Mouse (Mus musculus) urinary bladder, postnatal 36 days (tissue): ENCODE results near the gene Col13a1.

ENCODE experiments used
- DNase-seq, 2 experiments: peaks; one replicate each; pipeline ENCODE4 v3.0.0; 2022; ENCODE audit warnings: low spot score in 2 of 2, mixed read lengths in 1 of 2

Col13a1 gene

DNA sequence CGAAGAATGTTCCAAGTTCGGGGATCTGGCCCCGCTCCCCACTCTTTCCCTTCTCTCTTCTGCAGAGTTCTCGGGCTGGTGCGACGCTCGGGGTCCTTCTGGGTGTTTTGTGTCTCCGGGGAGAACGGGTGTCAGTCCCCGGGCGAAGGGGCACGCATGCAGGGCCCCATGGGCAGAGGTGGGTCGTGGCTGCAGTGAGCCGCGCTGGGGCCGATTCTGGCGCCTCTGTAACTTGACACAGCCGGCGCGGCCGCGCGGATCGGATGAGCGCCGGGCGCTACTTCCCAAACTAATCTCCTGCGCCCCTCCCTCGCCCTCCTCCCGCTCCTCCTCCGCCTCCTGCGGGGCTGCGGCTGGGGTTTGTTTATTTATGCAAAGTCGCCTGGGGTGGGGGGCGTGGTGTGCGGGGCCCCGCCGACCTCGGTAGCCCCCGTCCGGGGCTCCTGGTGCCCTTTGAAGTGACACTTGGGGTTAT lies at the start of gene Col13a1:
Col13a1 (minus strand) TSS at position 243 of the 475 bp plus-strand sequence.
- no peak for DNase-seq

DNA sequence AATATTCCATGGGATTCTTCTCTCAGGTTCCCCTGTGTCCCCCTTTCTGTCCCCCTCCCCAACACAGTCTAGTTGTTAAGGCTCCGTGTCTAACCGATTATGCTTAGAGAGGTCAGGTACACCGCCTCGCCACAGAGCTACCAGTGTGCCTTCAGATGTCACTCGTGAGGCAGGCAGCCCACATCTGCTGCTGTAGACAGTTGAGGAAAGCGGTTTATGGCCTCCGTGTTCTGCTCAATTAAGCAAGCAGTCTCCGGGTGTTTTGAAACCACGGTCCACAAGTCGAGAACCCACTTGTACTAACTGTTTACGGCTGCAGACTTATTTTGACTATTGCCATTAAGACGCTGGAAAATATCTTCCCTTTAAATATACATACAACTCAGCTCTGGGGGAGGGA lies 48.8 kb upstream of the Col13a1 start:
- DNase-seq: no peak

DNA sequence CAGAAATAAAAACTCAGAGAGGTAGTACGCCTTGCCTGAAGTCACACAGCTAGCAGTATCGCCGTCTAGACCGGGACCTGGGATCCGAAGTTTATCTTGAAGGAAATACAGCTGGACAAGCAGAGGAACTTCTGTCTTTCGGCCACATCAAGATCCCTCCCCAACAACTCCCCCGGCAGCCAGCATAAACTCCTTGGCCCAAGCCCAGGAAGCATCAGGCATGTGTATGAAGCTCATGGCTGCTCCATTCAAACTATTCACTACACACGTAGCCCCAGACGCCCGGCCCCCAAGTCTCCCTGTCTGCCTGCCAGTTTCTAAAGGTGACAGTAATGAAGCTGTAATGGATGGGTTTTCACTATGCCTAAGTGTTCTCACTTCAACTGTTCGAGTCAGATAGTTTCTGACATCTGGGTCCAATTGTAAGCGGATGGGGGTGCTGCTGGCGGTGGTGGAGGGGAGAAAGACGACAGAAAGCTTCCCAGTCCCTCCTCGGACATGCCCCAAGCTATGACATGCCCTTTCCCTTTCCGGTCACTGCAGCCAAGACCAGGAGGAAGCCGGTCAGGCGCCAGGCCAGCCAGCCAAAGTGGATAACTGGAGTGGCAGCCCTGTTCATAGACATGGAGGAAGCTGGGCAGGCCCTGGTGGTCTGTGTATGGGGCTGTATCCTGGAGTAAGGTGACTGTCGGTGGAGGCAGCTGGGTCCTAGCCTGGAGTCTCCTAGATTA lies 45.1 kb upstream of the Col13a1 start:
- DNase-seq: no peak

DNA sequence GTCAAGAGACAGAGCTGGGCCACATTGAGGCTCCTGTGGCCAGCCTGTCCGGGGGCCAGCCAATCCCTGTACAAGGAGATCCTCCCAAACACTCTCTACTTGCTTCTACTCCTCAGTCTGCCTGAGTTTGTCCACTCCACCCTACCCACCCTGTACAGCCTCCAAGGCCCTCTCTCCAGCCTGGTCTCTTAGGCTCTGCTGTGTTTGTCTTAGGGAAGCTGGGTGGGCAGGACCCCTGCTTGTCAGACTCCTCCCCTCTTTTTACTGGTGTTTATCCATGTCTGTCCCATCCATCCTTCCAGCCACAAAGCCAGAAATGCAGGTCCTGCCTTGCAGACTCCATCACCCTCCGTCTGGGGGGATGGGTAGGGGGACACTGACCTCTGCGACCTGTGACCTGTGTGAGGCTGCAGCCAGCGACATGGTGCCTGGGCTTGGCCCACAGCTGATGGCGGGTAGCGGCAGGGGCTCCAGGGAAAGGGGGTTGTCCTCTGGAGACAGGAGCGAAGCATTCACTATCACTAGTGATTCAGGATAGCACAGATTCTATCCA lies 41.2 kb upstream of the Col13a1 start:
- no peak for DNase-seq

DNA sequence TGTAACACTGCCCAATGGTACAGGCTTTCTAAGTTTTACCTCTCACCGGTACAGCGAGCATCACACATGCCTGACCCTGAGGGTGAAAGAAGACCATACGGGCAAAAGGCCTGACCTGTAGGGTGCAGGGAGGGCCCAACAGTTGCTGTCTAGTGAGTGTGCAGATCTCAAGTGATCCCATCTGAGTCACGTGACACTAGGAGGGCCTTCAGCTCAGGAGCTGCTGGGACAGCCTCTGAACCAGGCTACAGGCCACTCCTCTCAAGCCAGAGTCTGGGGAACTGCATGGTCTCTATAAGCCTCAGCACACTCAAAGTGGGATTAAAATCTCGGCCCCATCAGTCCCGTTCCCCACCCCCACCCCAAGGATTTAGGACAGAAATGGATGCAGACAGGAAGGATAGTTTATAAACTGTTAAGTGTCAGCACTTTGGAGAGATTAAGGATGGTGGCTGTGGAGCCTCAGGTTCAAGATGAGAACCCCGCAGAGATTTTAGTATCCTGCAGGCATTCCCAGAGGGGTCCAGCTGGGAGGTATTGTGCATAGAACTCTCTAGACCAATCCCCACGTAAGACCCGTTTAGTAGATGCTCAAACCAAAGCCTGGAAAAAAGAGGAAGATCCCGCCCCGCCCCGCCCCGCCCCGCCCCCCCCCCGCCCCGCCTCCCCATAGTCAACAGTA lies 40.6 kb upstream of the Col13a1 start:
- no peak for DNase-seq

DNA sequence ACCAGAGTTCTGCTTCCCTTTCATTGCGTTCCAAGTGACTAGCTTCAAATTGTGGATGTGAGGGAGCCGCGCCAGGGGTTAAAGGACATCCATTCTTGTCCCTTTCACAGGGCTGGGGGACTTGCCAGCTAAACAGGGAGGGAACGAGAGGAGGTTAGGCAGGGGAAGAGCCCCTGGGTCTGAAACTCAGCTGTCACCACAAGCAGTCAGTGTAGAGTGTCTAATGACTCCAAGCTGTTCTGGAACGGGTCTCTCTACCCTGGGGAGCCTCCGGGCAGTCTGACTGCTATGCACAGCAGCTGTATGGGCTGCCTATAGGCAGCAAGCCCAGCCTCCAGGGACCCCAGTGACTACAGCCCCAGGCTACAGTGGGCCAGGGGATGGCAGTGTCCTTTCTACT lies 38.0 kb upstream of the Col13a1 start:
- DNase-seq: no peak

DNA sequence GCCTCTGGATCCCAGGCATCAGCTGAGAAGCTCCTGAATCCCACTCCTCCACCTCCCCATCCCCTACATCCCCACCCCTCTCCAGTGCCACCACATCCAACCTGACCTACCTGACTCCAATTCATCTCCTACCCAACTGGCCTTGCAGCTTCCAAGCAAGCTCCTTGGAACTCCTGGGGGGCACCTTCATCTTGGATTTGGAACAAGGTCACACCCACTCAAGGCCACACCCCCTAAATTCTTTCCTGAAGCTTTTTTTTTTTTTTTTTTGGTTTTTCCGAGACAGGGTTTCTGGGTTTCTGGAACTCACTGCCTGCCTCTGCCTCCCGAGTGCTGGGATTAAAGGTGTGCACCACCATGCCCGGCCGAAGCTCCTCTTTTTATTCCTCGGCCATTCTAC lies 34.3 kb upstream of the Col13a1 start:
- no peak for DNase-seq

DNA sequence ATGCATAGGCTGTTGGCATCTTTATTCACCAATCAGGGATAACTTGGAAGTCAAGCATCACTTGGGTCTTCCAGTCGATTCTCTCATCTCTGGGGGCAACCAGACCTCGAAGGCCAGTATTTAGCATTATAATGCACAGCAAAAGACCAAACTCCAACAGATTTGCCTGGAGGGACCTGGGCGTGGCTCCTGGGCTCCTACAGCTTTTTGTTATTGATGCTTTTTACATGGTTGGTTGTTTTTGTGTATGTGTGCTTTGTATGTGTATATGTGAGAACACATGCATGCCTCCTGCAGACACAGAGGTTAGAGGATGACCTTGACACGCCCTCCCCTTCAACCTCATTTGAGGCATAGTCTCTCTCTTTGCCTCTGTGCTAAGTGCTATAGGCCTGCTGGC lies 33.5 kb upstream of the Col13a1 start:
- no peak for DNase-seq

DNA sequence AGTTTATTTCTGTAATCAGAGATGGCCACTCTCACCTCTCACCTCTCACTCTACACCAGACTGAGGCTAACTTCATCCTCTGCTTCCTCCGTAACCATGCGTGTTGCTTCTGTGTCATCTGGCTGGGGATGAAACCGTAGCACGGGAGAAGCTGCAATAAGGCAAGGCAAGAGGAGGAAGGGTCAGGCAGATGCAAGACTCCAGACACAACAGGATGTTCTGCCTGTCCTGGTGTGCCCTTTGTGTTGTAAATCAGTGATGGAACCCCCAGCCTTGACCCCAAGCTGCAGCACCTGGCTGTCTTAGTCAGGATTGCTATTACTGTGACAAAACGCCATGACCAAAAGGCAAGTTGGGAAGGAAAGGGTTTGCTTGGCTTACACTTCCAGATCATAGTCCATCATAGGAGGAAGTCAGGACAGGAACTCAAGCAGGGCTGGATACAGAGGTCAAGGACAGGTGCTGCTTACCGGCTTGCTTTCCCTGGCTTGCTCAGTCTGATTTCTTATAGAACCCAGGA lies 31.1 kb upstream of the Col13a1 start:
- DNase-seq: no peak

DNA sequence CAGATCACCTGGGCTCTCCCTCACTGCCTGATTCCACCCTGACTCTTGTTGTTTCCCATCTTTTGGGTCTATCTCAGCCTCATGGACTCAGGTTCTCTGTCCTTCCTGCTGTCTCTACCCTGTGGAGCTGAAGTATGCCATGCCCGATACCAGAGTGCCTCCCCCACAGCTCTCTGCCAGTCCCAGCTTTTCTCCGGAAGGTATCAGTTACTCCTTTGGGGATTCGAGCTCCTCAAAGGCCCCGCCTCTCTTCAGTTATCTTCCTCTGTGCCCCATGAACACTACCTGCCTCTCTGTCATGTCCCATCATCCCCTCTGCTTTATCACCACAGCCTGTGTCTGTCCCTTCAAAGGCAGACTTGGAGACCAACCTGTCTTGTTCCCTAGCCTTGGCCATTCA lies 29.1 kb upstream of the Col13a1 start:
- no peak for DNase-seq

DNA sequence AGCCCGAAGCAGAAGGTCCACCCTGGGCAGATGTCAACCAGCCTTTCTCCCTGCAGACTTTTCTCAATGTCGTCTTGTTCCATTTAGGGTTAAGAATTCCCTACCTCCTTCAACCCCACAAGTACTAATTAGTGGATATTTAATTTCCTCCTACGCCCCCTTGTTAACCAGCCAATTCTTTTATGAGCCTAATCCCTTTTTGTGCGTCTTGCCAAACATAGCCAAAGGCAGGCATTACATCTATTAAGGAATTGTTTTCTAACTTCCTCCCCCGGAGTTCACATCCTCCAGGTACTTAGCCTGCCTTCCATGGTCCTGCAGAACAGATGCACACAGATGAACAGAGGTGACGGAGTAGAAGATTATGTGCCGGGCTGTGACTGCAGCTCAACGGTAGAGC lies 27.5 kb upstream of the Col13a1 start:
- DNase-seq: no peak

DNA sequence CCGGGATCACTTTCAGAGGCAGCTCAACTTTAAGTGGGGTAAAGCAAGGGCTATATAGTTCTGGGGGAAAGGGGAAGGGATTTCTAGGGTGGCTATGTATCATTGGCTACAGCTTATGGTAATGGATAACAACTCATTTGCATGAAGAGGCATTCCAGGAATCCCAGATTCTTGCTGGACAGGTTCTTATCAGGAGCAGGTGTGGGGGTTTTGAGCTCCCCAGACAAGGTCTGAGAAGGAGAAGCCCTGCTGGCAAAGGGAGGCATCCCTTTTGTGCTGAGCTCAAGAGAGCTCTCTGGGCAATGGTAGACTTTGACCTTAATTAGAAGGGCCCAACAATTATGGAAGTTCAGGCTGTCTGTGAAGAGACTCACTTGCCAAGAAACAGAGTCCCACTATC lies 21.3 kb upstream of the Col13a1 start:
- DNase-seq: no peak

DNA sequence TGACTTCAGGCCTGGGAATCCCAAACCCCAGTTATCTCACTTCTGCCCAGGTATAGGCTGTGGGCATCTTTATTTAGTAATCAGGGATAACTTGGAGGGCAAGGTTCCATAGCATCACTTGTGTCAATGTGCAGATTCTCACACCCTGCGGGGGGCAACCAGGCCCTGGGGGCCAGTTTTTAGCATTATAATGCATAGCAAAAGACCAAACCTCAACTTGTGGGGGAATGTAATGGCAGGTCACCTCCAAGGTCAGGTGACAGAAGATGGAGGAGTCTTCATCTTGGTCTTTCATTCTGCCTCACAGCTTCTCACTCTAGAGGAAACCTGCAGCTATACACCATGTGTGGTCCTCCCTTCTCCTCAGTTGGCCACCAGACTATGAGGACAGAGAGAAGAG lies 20.9 kb upstream of the Col13a1 start:
- DNase-seq: no peak

DNA sequence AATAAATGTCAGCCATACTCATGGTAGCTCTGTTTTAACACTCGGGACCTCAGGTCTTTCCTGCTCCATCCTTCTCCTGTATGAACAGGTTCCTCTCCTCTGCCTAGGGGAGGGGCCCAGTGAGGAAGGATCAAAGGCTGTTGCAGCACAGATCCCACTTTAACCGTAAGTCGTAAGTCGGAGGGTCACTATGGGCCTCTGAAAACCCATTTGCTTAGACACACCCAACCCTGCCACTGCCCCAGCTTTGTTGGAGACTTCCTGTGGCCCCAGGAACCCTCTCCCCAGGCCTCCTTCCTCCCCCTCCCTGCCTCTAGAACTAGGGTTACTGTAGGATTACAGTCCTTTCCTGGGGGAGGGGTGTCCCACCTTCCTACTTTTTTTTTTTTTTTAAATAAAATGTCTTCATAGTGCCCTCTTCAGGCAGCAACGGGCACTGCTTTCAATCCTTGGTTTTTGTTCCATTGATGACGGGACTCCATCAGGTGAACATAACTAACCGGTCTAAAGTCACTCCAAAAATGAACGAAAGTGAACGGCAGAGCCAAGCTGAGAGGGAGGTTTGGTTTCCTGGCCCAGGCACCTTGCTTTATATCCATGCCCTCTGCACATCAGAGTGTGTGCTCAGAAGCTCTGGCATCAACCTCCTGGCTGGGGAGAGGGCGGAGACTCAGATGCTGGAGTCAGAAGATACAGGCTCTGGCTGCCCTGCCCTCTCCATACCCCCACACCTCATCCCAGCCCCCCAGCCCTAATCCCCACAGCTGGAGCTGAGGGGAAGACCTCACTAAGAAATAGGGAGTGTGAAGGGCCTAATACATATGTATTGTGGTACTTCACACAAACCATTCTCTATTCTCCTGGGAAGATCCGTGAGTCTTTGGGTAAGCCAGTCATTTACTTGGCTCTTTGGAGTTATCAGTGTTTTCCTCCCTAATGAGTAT lies 12.8 kb upstream of the Col13a1 start:
- no peak for DNase-seq

DNA sequence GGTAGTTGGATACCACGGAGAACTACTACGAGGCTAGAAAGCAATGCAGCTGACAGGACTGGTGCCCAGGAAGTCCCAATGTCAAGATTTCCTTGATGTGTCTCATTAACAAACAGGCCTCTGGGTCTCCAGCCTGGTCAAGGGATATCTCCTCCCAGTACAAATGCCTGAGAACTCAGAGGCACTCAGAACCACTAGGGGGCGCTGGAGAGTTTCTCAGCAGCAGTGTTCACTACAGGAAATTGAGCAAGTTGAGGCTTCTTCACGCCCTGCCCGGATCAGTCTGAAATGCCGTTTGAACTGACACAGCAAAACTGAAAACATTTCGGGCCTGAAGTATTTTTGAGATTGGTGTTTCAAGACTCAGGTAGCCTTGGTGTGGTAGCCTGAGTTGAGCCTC lies 1.5 kb upstream of the Col13a1 start:
- DNase-seq: peak; percentile 87 to 89

DNA sequence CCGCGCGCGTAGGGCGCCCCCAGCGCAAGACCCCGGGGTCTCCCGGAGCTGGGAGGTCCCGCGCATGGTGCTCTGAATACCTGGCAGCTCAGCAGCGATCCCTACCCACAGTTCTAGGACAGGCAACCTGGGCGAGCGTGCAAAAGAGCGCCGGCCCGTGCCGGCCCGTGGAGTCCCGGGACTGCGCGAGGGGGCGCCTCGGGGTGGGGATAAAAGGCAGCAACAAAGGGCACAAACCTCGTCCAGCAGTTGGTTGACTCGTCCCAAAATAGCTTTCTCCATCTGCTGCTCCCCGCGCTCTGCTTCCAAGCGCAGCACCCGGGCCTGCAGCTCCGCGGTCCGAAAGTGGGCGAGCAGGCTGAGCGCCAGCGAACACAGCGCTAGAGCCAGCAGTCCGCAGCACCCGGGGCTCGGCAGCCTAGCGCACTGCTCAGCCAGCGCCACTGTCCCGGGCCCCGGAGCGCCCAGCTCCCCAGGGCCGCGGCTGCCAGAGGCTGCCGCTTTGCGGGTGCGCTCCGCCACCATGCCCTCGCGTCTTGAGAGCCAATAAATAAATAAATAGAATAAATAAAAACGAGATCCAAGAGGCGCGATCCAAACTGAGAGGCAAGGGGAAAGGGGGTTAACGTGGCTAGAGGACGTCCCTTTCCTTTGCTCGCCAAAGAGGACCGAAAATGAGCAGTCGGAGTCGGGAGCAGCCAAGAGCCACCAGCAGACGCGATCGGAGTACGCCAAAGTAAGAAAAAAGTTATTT lies 619 bp downstream of the Col13a1 start:
- no peak for DNase-seq

DNA sequence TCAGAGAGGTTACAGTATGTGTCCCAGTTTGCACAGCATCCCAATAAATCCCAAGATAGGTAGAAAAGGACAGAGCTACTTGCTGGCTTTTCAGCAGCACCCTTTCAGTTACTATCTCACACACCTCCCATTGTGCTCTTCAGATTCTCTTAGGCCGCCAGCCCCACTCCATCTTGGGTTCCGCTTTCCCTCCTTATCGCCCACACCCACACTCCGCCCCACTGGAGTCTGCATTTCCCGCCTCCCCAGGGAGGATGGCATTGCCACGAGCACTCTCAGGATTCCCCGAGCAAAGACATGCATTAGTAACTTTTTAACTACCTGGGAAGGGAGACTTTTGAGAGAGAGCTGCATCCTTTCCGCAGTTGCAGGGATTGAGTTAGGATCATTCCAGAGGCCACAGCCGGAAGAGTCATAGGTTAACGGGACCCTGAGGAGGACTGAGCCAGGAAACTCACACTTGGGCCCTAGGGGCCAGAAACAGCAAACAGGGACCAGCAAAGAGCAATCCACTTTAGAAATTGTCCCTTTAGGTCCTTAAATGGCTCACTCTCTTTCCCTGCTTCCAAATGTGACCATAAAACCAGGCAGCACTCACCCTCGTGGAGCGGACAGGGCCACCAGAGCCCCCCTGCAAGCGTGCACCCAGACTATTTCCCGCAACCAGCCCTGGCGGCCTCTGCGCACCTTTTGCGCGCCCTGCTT lies 1.4 kb downstream of the Col13a1 start:
- no peak for DNase-seq

DNA sequence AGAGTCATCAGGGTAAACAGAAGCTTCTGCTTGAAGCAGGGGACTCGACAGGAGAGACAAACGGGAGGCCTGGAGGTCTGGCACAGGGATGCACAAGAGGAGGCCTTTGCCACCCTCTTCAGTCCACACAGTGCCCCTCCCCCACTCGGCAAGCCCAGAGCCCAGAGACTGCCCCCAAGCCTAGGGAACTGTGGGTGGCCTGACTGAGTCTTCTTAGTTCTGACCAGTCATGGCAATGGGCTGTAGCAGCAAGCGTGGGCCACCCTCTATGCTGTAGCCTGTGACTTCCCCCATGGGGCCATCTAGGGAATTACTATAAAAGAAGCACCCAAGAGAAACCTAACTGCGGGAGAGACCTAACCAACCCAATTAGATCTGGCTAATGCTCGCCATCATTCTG lies 1.9 kb downstream of the Col13a1 start:
- no peak for DNase-seq

DNA sequence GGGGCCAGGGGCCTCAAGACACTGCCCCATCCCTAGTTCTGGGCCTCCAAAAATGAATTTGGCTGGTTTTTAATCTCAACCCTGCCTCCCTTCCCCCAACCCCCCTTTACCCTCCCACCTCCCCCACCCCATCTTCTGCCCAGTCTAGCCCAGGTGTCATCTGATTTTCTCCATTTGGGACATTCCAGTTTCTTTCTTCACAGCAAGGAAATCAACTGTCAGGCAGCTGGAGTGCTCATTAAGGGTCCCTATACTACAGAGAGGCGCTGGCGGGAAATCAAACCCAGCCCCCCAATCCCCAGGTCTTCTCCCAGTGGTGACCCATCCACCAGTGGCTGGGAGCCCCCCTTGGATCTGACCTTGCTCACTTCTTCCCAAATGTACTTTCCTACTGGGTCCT lies 4.3 kb downstream of the Col13a1 start:
- DNase-seq: no peak

DNA sequence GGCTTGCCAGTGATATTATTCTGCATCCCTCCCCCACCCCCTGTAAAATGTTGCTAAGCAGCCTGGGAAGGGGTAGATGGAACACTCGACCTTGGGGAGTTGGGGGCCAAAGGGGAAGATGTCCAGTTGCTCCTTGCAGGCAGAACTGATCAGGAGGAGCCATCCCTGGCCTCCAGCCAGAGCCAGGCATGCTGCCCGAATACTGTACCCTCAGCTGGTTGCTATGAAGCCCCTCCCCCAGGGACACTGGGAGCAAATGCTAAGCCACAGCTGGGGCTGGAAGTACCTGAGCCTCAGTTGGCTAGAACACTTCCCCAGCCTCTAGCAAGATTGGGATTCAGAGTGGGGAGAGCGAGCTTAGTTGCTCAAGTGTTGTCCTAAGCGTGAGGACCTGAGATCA lies 6.9 kb downstream of the Col13a1 start:
- DNase-seq: no peak
